Mouse (Mus musculus) left cerebral cortex, postnatal 36 days (tissue): ENCODE results near the gene Chn2. TPM values are rescaled to one million over a fixed set of nuclear protein-coding genes. Genes with fewer than 3 reads are reported as not detected.

Experiments
- DNase-seq, 2 experiments: peaks; one replicate each; pipeline ENCODE4 v3.0.0; 2021 to 2022; ENCODE audit warnings: low spot score in 2 of 2, mixed read lengths in 1 of 2
- intact Hi-C: fragments of 180-260 bp; cut with DNase I; formaldehyde crosslinking; loops from one replicate; pipeline ENCODE4 v1.15.1; 2025
- total RNA-seq, 2 experiments: library from RNA; stranded (reverse); gene quantifications; 2 replicates each; pipeline ENCODE4 v1.2.3; 2021

The Chn2 gene
- total RNA-seq, 2 experiments from 2014 or later, result 42.5 to 44.8 TPM

GRCm38 (mm10) chr6:54133231-54133630, 93.9 kb downstream of the Chn2 start:
- no peak for DNase-seq
- intact Hi-C loops, result no loop called here

- DNase-seq, result no peak
- intact Hi-C loops, result no loop called here
Observed at GRCm38 (mm10) chr6:54138157-54138556, 98.8 kb downstream of the Chn2 start.

GRCm38 (mm10) chr6:54140488-54140887, 101.1 kb downstream of the Chn2 start:
- DNase-seq, result no peak
- intact Hi-C loops, result no loop called here

- DNase-seq, result no peak
- intact Hi-C loops, result no loop called here
Observed at GRCm38 (mm10) chr6:54141165-54141564, 101.8 kb downstream of the Chn2 start.

- DNase-seq, result no peak
- intact Hi-C loops, result no loop called here
Observed at GRCm38 (mm10) chr6:54142848-54143651, 103.7 kb downstream of the Chn2 start.

GRCm38 (mm10) chr6:54143652-54143960, 104.3 kb downstream of the Chn2 start:
- intact Hi-C loops, result no loop called here

GRCm38 (mm10) chr6:54148844-54149526, 109.6 kb downstream of the Chn2 start:
- intact Hi-C loops, result no loop called here
- no peak for DNase-seq

More at GRCm38 (mm10) chr6:54143652-54143960, 104.3 kb downstream of the Chn2 start:
- no peak for DNase-seq

GRCm38 (mm10) chr6:54150821-54151220, 111.5 kb downstream of the Chn2 start:
- DNase-seq, result no peak
- intact Hi-C loops, result no loop called here

- intact Hi-C loops, result no loop called here
- no peak for DNase-seq
Observed at GRCm38 (mm10) chr6:54151443-54152241, 112.3 kb downstream of the Chn2 start.

GRCm38 (mm10) chr6:54157097-54157496, 117.7 kb downstream of the Chn2 start:
- intact Hi-C loops, result no loop called here

GRCm38 (mm10) chr6:54158317-54158716, 119.0 kb downstream of the Chn2 start:
- no peak for DNase-seq
- intact Hi-C loops, result no loop called here

More at GRCm38 (mm10) chr6:54157097-54157496, 117.7 kb downstream of the Chn2 start:
- no peak for DNase-seq

GRCm38 (mm10) chr6:54160677-54161076, 121.3 kb downstream of the Chn2 start:
- DNase-seq, result no peak
- intact Hi-C loops, result loop anchor here (5.0 to 10.0 kb wide), 2 partner anchors 193 to 376 kb away; no protein-coding TSS in a partner anchor

GRCm38 (mm10) chr6:54161246-54161645, 121.9 kb downstream of the Chn2 start:
- no peak for DNase-seq
- intact Hi-C loops, result loop anchor here (5.0 to 10.0 kb wide), 2 partner anchors 194 to 376 kb away; no protein-coding TSS in a partner anchor

- DNase-seq, result no peak
- intact Hi-C loops, result loop anchor here (5.0 to 10.0 kb wide), 2 partner anchors 195 to 378 kb away; no protein-coding TSS in a partner anchor
Observed at GRCm38 (mm10) chr6:54162321-54162720, 123.0 kb downstream of the Chn2 start.

- DNase-seq, result peak in 1 of 2 experiments; percentile 23
- intact Hi-C loops, result loop anchor here (5.0 to 10.0 kb wide), 2 partner anchors 195 to 378 kb away; no protein-coding TSS in a partner anchor
Observed at GRCm38 (mm10) chr6:54162786-54163185, 123.4 kb downstream of the Chn2 start.

GRCm38 (mm10) chr6:54163702-54164101, 124.3 kb downstream of the Chn2 start:
- no peak for DNase-seq
- intact Hi-C loops, result loop anchor here (2.0 to 10.0 kb wide), 3 partner anchors 129 to 379 kb away; no protein-coding TSS in a partner anchor

GRCm38 (mm10) chr6:54164777-54165176, 125.4 kb downstream of the Chn2 start:
- DNase-seq, result peak in 1 of 2 experiments; percentile 25
- intact Hi-C loops, result loop anchor here (2.0 to 10.0 kb wide), 3 partner anchors 130 to 380 kb away; no protein-coding TSS in a partner anchor

- no peak for DNase-seq
- intact Hi-C loops, result loop anchor here (2.0 to 10.0 kb wide), 2 partner anchors 130 to 380 kb away; no protein-coding TSS in a partner anchor
Observed at GRCm38 (mm10) chr6:54165246-54165645, 125.9 kb downstream of the Chn2 start.

- no peak for DNase-seq
- intact Hi-C loops, result loop anchor here (2.0 to 10.0 kb wide), 2 partner anchors 131 to 381 kb away; no protein-coding TSS in a partner anchor
Observed at GRCm38 (mm10) chr6:54165863-54166262, 126.5 kb downstream of the Chn2 start.
